Mouse (Mus musculus): ENCODE measurements around the gene Syt6.
"Not testable (repeated sequence)": the region's sequence is repeated elsewhere in the genome, so short reads cannot be mapped to it uniquely, and the experiment has no call there.

The Syt6 gene

DNA sequence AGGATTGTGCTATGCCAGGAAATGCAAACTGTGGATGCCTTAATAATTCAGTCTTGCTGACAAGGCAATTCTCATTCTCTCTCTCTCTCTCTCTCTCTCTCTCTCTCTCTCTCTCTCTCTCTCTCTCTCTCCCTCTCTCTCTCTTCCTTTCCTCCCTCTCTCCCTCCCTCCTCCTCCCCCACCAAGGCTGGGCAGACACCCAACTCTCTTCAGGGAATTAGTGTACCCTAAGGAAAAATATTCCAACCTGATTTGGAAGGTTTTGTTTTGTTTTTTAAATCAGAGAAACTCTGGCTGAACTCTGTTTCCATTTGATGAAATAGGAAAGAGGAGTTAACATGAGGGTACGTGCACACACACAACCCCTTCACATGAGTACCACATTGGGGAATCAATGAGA, 26.5 kb downstream of the Syt6 start:
- DNase-seq: no peak

GRCm38 (mm10) chr3:103606045-103606597, 31.1 kb downstream of the Syt6 start:
- no peak for DNase-seq

DNA sequence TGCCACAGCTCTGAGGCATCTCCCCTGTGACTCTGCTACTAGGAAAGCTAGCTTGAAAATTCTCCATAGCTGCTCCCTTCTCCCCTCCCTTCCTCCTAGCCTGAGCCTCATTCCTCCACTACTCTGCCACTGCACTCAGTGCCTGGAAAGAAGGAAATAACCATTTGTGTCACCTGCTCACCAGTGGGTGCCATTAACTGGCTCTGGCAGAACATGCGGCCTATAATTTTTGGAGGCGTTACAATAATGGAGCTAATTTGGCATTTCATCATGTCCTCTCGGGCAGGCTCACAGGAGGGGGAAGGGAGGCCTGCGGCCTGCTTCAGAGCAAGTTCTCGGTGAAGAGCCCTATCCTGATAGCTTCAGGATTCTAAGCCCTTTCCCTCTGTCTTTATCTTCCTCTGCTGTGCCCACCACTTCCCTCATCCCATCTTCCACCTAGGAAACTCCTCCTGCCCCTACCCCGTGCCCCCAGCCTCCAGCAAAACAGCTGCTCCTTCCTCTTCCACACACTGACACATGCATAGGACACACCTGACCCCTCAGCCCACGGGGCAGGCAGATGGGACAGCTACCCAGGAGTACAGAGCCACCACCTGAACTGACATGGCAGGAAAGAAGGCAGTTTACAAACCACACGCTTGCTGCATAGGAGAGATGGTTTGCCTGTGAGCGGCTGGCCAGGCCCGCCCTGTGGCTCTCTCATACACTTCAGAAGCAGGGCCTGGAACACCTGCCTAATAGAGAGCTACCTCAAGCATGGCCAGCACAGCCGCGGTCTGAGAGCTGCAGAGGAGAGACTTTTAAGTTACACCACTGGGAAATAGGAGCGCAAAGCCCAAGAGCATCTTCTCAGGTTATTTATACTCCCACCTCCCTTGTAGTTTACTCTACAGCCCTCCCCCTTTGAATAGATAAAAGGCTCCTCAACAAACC, 31.9 kb downstream of the Syt6 start:
- no peak for DNase-seq

- no peak for DNase-seq
Observed at GRCm38 (mm10) chr3:103610231-103610630, 35.2 kb downstream of the Syt6 start.

GRCm38 (mm10) chr3:103612636-103613355, 37.8 kb downstream of the Syt6 start:
- no peak for DNase-seq

- no peak for DNase-seq
Observed at GRCm38 (mm10) chr3:103615621-103616020, 40.6 kb downstream of the Syt6 start.

GRCm38 (mm10) chr3:103616981-103617380, 42.0 kb downstream of the Syt6 start:
- DNase-seq: no peak

DNA sequence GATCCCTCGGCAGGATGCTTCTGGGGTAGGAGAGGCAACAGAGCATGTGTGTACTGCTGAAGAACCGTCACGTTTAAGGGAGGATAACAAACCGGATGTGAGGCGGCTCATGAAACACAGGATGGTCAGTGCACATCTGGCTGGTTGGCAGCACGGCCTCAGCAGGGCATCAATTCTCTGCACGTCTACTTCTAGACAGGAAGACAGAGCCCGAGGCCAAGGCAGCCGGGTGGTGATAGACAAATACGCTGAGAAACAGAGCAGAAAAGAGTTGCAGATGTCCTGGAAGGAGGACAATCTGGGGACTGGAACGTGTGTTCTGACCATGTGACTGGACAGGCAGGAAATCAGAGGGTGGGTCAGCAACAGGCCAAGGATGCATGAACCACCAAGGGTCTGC, 45.1 kb downstream of the Syt6 start:
- DNase-seq: no peak

DNA sequence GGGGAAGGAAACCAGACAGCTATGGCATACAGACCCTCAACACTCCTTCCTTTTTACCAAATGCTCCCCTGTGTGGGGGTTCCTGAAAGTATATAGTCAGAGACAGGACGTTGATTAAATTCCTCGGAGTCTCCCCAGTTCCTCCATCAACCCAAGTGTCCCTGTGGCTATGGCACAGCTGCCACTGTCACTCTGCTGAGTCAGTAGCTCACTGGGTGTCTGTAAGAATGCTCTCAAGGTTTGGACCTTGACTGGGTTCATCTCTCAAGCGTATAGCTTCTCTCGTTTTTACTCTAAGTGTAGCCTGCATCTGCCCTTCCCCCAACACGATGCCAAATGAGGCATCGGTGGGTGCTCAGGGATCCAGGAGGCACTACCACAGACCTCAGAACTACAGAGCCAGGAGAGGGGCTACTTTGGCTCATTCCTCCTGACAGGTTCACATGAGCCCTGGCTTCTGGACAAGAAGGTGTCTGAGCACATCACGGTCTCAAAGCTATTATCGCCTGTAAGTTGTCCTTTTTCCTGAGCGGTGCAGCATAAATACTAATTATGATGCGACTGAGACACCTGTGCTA, 49.0 kb downstream of the Syt6 start:
- no peak for DNase-seq

GRCm38 (mm10) chr3:103624591-103625051, 49.6 kb downstream of the Syt6 start:
- no peak for DNase-seq

GRCm38 (mm10) chr3:103625169-103625568, 50.1 kb downstream of the Syt6 start:
- no peak for DNase-seq

DNA sequence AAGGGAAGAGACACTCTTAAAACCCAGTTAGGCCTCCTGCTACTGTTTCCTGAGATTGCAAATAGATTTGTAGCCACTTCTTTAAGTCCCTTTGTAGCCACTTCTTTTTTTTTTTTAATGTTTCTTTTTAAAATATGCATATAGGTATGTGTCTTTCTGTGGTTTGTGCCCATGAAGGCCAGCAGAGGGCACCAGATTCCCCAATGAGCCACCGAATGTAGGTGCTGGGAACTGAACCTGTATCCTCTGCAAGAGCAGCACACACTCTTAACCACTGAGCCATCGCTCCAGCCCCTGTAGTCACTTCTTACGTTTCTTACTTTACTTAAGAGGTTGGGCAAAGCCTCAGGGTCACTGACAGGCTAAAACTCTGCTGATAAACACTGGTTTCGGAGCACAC, 51.5 kb downstream of the Syt6 start:
- DNase-seq: no peak

GRCm38 (mm10) chr3:103627661-103628060, 52.6 kb downstream of the Syt6 start:
- no peak for DNase-seq

DNA sequence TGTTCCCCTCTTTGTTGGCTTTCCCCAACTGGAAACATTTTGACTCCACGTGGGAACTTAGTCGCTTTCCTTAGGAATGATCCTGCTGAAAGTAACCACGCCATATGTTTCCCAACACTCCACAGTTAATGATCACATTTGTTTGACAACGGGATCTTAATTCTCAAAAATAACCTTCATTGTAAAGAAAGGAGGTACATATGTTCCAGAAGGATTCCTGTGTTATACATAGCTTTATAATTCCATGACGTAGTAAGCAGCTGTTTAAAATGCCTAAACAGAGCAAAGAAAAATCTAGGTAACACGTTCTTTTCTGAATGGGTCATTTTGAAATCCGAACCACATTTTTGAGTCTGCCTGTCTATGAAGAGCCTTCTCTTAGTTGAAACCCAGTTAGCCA, 58.1 kb downstream of the Syt6 start:
- no peak for DNase-seq

GRCm38 (mm10) chr3:103633831-103634230, 58.8 kb downstream of the Syt6 start:
- no peak for DNase-seq

DNA sequence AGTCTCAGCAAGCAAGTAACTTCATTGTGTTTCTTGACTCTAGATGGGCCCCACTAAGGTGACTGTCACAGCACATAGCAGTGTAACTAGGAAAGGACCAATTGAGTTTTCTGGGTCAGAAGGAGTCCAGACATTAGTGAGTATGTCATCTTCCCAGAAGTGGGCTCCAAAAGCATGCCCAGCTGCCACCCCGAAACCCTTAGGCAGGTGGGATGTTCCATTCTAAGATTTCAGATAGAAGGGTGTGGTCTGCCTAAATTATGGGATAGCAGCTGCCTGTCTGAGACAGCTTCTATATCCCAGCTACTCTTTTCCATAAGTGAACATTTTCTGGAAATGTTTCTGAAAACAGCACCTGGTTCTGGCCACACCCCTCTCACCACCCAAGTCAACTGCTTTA, 59.2 kb downstream of the Syt6 start:
- no peak for DNase-seq

DNA sequence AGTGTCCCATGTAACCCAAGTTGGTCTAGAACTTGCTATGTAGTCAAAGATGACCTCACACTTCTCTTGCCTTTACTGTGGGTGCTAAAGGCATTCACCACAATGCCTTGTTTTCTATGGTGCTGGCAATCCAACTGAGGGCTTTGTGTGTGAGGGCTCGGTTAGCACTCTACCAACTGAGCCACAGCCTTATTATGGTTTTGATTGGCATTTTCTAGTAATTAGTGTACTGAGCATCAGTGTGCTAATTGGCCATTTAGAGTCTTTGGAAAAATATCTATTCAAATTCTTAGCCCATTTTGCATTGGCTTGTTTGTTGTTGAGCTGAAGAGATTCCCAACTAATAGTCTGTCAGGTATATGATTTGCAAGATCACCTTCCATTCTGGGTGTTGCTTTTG, 62.6 kb downstream of the Syt6 start:
- no peak for DNase-seq

- DNase-seq: no peak
Observed at GRCm38 (mm10) chr3:103640226-103640803, 65.3 kb downstream of the Syt6 start.

GRCm38 (mm10) chr3:103641301-103641700, 66.3 kb downstream of the Syt6 start:
- no peak for DNase-seq

DNA sequence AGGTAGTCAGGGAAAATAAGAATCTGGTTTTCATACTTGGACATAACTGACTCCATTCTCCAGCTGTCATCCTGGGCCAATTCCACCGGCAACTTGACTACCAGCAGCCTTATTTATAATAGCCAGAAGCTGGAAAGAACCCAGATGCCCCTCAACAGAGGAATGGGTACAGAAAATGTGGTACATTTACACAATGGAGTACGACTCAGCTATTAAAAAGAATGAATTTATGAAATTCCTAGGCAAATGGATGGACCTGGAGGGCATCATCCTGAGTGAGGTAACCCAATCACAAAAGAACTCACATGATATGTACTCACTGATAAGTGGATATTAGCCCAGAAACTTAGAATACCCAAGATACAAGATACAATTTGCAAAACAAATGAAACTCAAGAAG, 70.9 kb downstream of the Syt6 start, which contains the start of gene Atg4a-ps:
Atg4a-ps (minus strand) TSS at position 101 of the 400 bp plus-strand sequence.
- not testable (repeated sequence) for DNase-seq

DNA sequence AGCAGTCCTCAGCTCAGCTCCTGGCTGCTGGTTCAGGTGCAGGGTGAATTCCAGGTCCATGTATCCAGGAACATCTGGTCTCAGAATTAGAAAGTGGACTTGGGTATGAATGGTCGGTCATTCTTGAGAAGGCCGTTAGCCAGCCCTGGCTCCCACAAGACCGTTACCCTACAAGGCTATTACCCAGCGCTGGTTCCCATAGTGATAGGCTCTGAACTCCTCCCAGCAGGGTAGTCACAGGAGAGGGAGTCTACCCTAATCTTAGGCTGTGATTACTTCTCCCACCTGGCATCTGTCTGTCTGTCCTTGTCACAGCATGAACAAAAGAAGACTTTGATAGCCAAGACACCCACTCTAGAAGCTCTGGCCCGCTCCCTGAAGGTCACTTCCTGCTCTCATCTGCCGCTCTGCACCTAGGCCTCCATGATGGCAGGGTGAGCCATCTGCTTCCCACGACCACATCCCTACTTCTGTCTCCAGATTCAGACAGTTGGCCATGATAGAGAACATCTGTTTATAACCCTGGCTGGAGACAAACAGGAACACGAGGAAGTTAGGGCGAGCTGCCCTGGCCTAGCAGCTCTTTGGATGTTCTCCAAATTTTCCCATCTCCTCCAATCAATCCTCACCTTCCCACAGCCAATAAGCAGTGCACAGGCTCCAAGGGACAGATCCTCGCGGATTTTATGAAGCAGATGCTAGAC, 72.3 kb downstream of the Syt6 start:
- no peak for DNase-seq

- DNase-seq: no peak
Observed at GRCm38 (mm10) chr3:103648486-103648885, 73.5 kb downstream of the Syt6 start.

Measured in B cell, adult 2 months (primary cell).